Mouse (Mus musculus) hindbrain, embryonic 11.5 days (tissue): ENCODE results near the gene Hoxd3. TPM values are rescaled to one million over a fixed set of nuclear protein-coding genes. Genes with fewer than 3 reads are reported as not detected.

ENCODE experiments used
- ATAC-seq: fragments of 200-750 bp; cut with Nextera tagmentation; 2 replicates; pipeline ENCODE4 v1.8.0; 2017; ENCODE audit warnings: mild to moderate bottlenecking, moderate TSS enrichment, moderate library complexity; ENCODE audit not compliant: low FRiP score
- DNase-seq: peaks from one replicate; pipeline ENCODE4 v3.0.0-alpha.2; 2015; ENCODE audit warnings: low spot score
- H3K27ac ChIP-seq: fragments of 300-500 bp; sonication (generic); 2 replicates; pipeline ENCODE4 v1.5.1; 2014; ENCODE audit warnings: mild to moderate bottlenecking, low read depth, low read length
- H3K27me3 ChIP-seq: fragments of 300-500 bp; sonication (generic); 2 replicates; pipeline ENCODE4 v1.6.1; 2014; ENCODE audit warnings: mild to moderate bottlenecking, low read length, moderate library complexity, mixed read lengths; ENCODE audit not compliant: control insufficient read depth, insufficient read depth
- H3K36me3 ChIP-seq: fragments of 300-500 bp; sonication (generic); 2 replicates; pipeline ENCODE4 v1.6.1; 2014; ENCODE audit warnings: mild to moderate bottlenecking, low read length, moderate library complexity, mixed read lengths; ENCODE audit not compliant: control insufficient read depth, insufficient read depth
- H3K4me1 ChIP-seq: fragments of 300-500 bp; sonication (generic); replicated peaks from 2 replicates; pipeline ENCODE4 v1.6.1; 2014; ENCODE audit warnings: low read length, mixed read lengths; ENCODE audit not compliant: control insufficient read depth, insufficient read depth
- H3K4me2 ChIP-seq: fragments of 300-500 bp; sonication (generic); replicated peaks from 2 replicates; pipeline ENCODE4 v1.6.1; 2014; ENCODE audit warnings: mild to moderate bottlenecking, low read depth, low read length
- H3K4me3 ChIP-seq: fragments of 300-500 bp; sonication (generic); 2 replicates; pipeline ENCODE4 v1.5.1; 2014; ENCODE audit warnings: low read depth, low read length
- H3K9ac ChIP-seq: fragments of 300-500 bp; sonication (generic); 2 replicates; pipeline ENCODE4 v1.6.1; 2014; ENCODE audit warnings: low read depth, low read length
- H3K9me3 ChIP-seq: fragments of 300-500 bp; sonication (generic); 2 replicates; pipeline ENCODE4 v1.6.1; 2016; ENCODE audit warnings: low read length; ENCODE audit not compliant: control insufficient read depth
- WGBS: fragments of 180-500 bp; shearing (Covaris S2); extraction: QIAGEN DNeasy Blood & Tissue Kit; methylation state at CpG from one replicate; pipeline ENCODE4 v1.1.7; 2014; 5-methylcytosine and 5-hydroxymethylcytosine counted together
- polyA plus RNA-seq: library from polyadenylated mRNA; unstranded; fragments of >200 nt; fragmentation: Nextera tagmentation; extraction: Ambion mirVana; gene quantifications from 2 replicates; pipeline ENCODE4 v1.2.1, GENCODE M21; 2014

The Hoxd3 gene
- polyA plus RNA-seq, 1 experiment from 2014 or later = 58.0 TPM

DNA sequence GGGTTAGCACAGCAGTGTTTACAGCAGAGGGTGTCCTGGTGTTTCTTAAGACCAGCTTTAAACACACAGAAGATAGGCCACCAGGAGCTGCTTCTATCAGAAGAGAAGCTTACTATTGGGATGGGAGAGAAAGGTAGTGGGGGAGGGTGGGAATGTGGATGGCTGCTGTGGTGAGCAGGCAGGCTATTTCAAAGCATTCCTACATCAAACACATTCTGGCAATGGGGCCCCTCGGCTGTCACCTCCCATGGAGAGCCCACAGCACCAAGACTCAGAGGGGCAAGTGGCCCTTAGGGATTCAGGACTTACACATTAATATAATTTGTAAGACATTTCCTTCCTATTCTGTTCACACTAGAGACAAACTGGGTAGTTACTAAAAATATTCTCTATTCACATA lies 48.4 kb downstream of the Hoxd3 start:
- DNase-seq = no peak
- H3K4me1 ChIP-seq = peaks cover 9% of the 10 kb centered on the region; the same call in 1 of the 2 replicates
- no peak for ATAC-seq
- no peak overlapping the region for H3K27ac ChIP-seq
- no peaks in the 10 kb centered on the region for H3K9me3 ChIP-seq
- peaks cover 47% of the 10 kb centered on the region for H3K27me3 ChIP-seq
- 0% methylated on average over 1 of the region's 1 CpGs for WGBS
- H3K4me3 ChIP-seq = no peak overlapping the region
- no peak overlapping the region for H3K9ac ChIP-seq
- H3K36me3 ChIP-seq = no peaks in the 10 kb centered on the region
- no peak overlapping the region for H3K4me2 ChIP-seq

GRCm38 (mm10) chr2:74761941-74762340 lies 50.2 kb downstream of the Hoxd3 start:
- ATAC-seq (no peak), DNase-seq (peak; percentile 36)
- H3K4me1 ChIP-seq = peaks cover 9% of the 10 kb centered on the region; the same call in 1 of the 2 replicates
- H3K27me3 ChIP-seq = peaks cover 49% of the 10 kb centered on the region
- no peaks in the 10 kb centered on the region for H3K36me3 ChIP-seq
- H3K27ac ChIP-seq = no peak overlapping the region
- no peak overlapping the region for H3K9ac ChIP-seq
- 7% methylated on average over 13 of the region's 13 CpGs for WGBS
- peak overlapping the region; percentile 91; the same call in 1 of the 2 replicates for H3K4me2 ChIP-seq
- no peaks in the 10 kb centered on the region for H3K9me3 ChIP-seq
- no peak overlapping the region; the same call in 1 of the 2 replicates for H3K4me3 ChIP-seq

DNA sequence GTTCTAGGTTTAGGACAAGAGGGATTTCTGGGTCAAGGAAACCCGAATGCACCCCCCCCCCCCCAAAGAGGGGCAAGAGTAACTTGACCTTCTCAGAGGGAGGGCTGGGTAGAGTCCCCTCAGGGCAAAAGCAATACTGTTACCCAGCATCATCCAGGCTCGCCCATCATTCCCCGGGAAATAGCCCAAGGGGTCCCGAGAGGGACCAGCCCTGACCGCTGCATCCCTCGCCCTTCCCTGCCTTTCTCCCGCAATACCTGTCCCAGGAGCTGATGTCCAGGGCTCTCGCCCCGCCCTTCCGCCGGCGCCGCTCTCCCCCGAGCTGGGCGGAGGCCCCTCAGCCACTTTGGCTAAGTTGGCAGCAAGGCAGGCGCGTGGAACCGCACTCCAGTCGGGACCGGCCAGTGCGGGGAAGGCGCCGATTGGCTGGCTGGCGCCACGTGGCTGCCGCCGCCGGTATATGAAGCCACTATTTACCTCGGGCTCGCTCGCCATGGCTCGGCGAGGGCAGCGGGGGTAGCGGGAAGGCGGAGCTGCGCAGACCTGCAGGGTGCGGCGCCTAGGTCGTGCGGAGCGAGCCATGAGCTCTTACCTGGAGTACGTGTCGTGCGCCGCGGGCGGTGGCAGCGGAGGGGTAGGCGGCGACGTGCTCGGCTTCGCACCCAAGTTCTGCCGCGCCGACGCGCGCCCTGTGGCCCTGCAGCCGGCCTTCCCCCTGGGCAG lies 51.0 kb downstream of the Hoxd3 start, which contains the start of gene Hoxd1:
Hoxd1 (plus strand) TSS at position 459 of the 723 bp plus-strand sequence.
- Histone ChIP-seq H3K27ac (no peak within 1 kb of the TSS), H3K4me2 (peak within 1 kb of the TSS; percentile 91), H3K36me3 (no peaks in the 10 kb centered on the region), H3K27me3 (peaks cover 49% of the 10 kb centered on the region), H3K4me1 (peaks cover 9% of the 10 kb centered on the region; the same call in 1 of the 2 replicates), H3K9me3 (no peaks in the 10 kb centered on the region), H3K4me3 (peak within 1 kb of the TSS; percentile 48), H3K9ac (peak within 1 kb of the TSS; percentile 49)
- WGBS = under 1% methylated on average over 58 of the region's 61 CpGs
- ATAC-seq (peak; percentile 91), DNase-seq (peak; percentile 78)

GRCm38 (mm10) chr2:74763245-74763735 lies 51.6 kb downstream of the Hoxd3 start:
- Histone ChIP-seq H3K9ac (peak overlapping the region; percentile 49), H3K27ac (no peak overlapping the region), H3K27me3 (peaks cover 49% of the 10 kb centered on the region), H3K36me3 (no peaks in the 10 kb centered on the region), H3K9me3 (no peaks in the 10 kb centered on the region), H3K4me2 (peak overlapping the region; percentile 91), H3K4me3 (peak overlapping the region; percentile 48), H3K4me1 (peaks cover 9% of the 10 kb centered on the region; the same call in 1 of the 2 replicates)
- ATAC-seq (peak; percentile 38; the same call in 1 of the 2 replicates), DNase-seq (peak; percentile 43)
- 5% methylated on average over 19 of the region's 53 CpGs for WGBS

DNA sequence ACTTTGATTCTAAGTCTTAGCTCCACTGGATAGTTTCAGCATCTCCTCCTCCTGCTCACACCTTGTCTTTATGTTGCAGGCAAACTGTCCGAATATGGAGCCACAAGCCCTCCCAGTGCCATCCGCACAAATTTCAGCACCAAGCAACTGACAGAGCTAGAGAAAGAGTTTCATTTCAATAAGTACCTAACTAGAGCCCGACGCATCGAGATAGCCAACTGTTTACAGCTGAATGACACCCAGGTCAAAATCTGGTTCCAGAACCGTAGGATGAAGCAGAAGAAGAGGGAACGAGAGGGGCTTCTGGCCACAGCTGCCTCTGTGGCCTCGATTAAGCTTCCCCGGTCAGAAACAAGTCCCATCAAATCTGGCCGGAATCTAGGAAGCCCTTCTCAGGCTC lies 52.2 kb downstream of the Hoxd3 start:
- peak; percentile 43 for DNase-seq
- Histone ChIP-seq H3K9me3 (no peaks in the 10 kb centered on the region), H3K4me2 (no peak overlapping the region), H3K36me3 (no peaks in the 10 kb centered on the region), H3K4me1 (peaks cover 9% of the 10 kb centered on the region; the same call in 1 of the 2 replicates), H3K27me3 (peaks cover 47% of the 10 kb centered on the region), H3K4me3 (no peak overlapping the region), H3K27ac (no peak overlapping the region), H3K9ac (no peak overlapping the region)
- ATAC-seq = no peak
- 52% methylated on average over 10 of the region's 10 CpGs for WGBS

DNA sequence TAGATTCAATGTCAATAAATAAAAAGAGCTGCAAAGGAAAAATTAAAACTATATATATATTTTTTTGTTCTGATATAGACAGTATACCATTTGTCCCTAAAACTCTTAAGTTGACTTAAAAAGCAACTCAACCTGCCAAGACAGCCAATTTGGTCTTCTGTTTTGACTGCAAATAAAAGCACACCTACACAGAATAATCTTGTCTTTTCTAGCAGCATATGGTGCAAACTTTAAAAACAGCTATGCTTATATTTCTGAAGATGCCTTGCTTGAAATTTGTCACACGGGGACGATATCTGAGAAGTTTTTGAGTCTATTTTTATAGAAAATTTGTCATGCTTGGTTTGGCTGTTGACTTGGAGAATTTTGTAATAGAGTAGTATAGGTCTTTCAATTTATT lies 62.6 kb downstream of the Hoxd3 start:
- Histone ChIP-seq H3K4me2 (no peak overlapping the region), H3K36me3 (no peaks in the 10 kb centered on the region), H3K27me3 (no peaks in the 10 kb centered on the region; the same call in 1 of the 2 replicates), H3K4me1 (no peaks in the 10 kb centered on the region), H3K4me3 (no peak overlapping the region), H3K9ac (no peak overlapping the region), H3K27ac (no peak overlapping the region), H3K9me3 (no peaks in the 10 kb centered on the region)
- WGBS = 85% methylated on average over 2 of the region's 2 CpGs
- no peak for ATAC-seq
- DNase-seq = no peak

- Histone ChIP-seq H3K27me3 (no peaks in the 10 kb centered on the region; the same call in 1 of the 2 replicates), H3K9me3 (no peaks in the 10 kb centered on the region), H3K4me3 (no peak overlapping the region), H3K4me1 (no peaks in the 10 kb centered on the region), H3K36me3 (no peaks in the 10 kb centered on the region), H3K27ac (no peak overlapping the region), H3K9ac (no peak overlapping the region), H3K4me2 (no peak overlapping the region)
- ATAC-seq (no peak), DNase-seq (no peak)
- WGBS = 73% methylated on average over 13 of the region's 13 CpGs
Observed at GRCm38 (mm10) chr2:74777536-74778275, 66.0 kb downstream of the Hoxd3 start.

- no peak overlapping the region for H3K4me2 ChIP-seq
- 73% methylated on average over 5 of the region's 5 CpGs for WGBS
- no peaks in the 10 kb centered on the region for H3K9me3 ChIP-seq
- no peak overlapping the region for H3K27ac ChIP-seq
- no peaks in the 10 kb centered on the region for H3K36me3 ChIP-seq
- H3K9ac ChIP-seq = no peak overlapping the region
- H3K4me3 ChIP-seq = no peak overlapping the region
- H3K4me1 ChIP-seq = no peaks in the 10 kb centered on the region
- no peak for DNase-seq
- H3K27me3 ChIP-seq = no peaks in the 10 kb centered on the region; the same call in 1 of the 2 replicates
- no peak for ATAC-seq
Observed at GRCm38 (mm10) chr2:74781386-74781785, 69.7 kb downstream of the Hoxd3 start.
